Mouse (Mus musculus): ENCODE measurements at regions not wholly inside any gene's neighbourhood (a gene's known extent, or its start where the extent isn't known, plus 50 kb on each side); places are given as distances from the start of the nearest gene placed in this dataset.

GRCm38 (mm10) chr11:111444791-111445190 lies 378.8 kb downstream of the Kcnj2 start:
- TF ChIP-seq CTCF (IDR thresholded peaks at IDR 0.05; ENCODE audit: low read depth, low read length), result no peak
- no peak for TF ChIP-seq POLR2A (IDR thresholded peaks at IDR 0.05; ENCODE audit: extremely low read depth, insufficient read depth, low read length)
